Mouse (Mus musculus): ENCODE measurements at regions not wholly inside any gene's neighbourhood (a gene's known extent, or its start where the extent isn't known, plus 50 kb on each side); places are given as distances from the start of the nearest gene placed in this dataset.

DNA sequence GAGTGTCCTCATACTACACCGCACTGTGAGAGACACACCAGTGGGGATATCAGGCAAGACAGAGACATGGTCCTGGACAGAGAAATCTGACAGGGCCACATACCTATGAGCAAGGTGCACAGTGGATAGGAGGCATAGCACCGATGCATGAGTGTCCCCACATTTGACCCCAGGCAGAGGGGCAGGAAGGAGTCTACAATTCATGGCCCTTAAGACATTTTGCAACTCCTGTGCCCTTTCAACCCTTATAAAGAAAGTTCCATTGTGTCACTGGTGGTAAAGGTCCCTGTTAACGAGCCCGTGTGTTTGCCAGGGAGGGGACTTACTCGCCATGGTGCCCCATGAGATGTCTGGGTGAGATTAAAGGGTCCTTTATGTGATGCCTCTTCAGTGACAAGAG, 54.3 kb upstream of the Smndc1 start:
- Histone ChIP-seq H3K79me2 (ENCODE audit: control insufficient read depth, insufficient read depth, low read length, poor library complexity) (no peaks in the 10 kb centered on the region), H3K27ac (ENCODE audit: control insufficient read depth, low read depth, low read length) (no peak overlapping the region), H3K4me3 (ENCODE audit: control insufficient read depth in 1 of 2, insufficient read depth in 1 of 2, low read depth in 2 of 2, low read length in 2 of 2) (no peak overlapping the region), H3K27me3 (ENCODE audit: control insufficient read depth in 1 of 2, insufficient read depth in 2 of 2, low read length in 2 of 2) (peaks cover 15% of the 10 kb centered on the region in 2 experiments), H3K9ac (ENCODE audit: control insufficient read depth, low read depth, low read length, poor library complexity, severe bottlenecking) (no peak overlapping the region), H3K4me1 (ENCODE audit: control insufficient read depth in 1 of 2, insufficient read depth in 2 of 2, low read length in 2 of 2) (no peaks in the 10 kb centered on the region), H3K9me3 (replicated peaks; ENCODE audit: insufficient read depth, low read length) (no peaks in the 10 kb centered on the region), H3K36me3 (ENCODE audit: control insufficient read depth in 1 of 2, insufficient read depth in 2 of 2, low read length in 2 of 2) (no peaks in the 10 kb centered on the region)
- no peak for DNase-seq (ENCODE audit: low read depth, low spot score)
- TF ChIP-seq MAX (IDR thresholded peaks at IDR 0.05; ENCODE audit: low read length) (no peak), TBP (IDR thresholded peaks at IDR 0.05; ENCODE audit: low read depth, low read length) (no peak), E2F4 (IDR thresholded peaks at IDR 0.05; ENCODE audit: borderline replicate concordance, low read depth, low read length) (no peak), KAT2A (conservative IDR thresholded peaks at IDR 0.05; ENCODE audit: low read depth, low read length) (no peak), MAFK (IDR thresholded peaks at IDR 0.05; ENCODE audit: borderline replicate concordance, low read depth, low read length) (no peak), POLR2AphosphoS2 (IDR thresholded peaks at IDR 0.05; ENCODE audit: low read length) (no peak), EP300 (IDR thresholded peaks at IDR 0.05; ENCODE audit: low read depth in 1 of 2, low read length in 2 of 2) (no peak), POLR2AphosphoS5 (IDR thresholded peaks at IDR 0.05; ENCODE audit: borderline replicate concordance, low read depth, low read length) (no peak), SMC3 (IDR thresholded peaks at IDR 0.05; ENCODE audit: low read depth, low read length) (no peak), POLR2A (IDR thresholded peaks at IDR 0.05; ENCODE audit: control insufficient read depth in 1 of 2, insufficient read depth in 1 of 2, low read depth in 1 of 2, low read length in 2 of 2, poor library complexity in 1 of 2) (no peak), MYC (IDR thresholded peaks at IDR 0.05; ENCODE audit: low read depth, low read length) (no peak), TAL1 (IDR thresholded peaks at IDR 0.05; ENCODE audit: low read length) (no peak), MXI1 (IDR thresholded peaks at IDR 0.05; ENCODE audit: low read depth, low read length) (no peak), GATA1 (IDR thresholded peaks at IDR 0.05; ENCODE audit: low read depth, low read length) (no peak), ETS1 (IDR thresholded peaks at IDR 0.05; ENCODE audit: low read depth, low read length) (no peak), MAZ (IDR thresholded peaks at IDR 0.05; ENCODE audit: low read depth, low read length) (no peak), MEF2A (IDR thresholded peaks at IDR 0.05; ENCODE audit: extremely low read depth, insufficient replicate concordance, low read depth, low read length, poor library complexity, severe bottlenecking) (no peak)

DNA sequence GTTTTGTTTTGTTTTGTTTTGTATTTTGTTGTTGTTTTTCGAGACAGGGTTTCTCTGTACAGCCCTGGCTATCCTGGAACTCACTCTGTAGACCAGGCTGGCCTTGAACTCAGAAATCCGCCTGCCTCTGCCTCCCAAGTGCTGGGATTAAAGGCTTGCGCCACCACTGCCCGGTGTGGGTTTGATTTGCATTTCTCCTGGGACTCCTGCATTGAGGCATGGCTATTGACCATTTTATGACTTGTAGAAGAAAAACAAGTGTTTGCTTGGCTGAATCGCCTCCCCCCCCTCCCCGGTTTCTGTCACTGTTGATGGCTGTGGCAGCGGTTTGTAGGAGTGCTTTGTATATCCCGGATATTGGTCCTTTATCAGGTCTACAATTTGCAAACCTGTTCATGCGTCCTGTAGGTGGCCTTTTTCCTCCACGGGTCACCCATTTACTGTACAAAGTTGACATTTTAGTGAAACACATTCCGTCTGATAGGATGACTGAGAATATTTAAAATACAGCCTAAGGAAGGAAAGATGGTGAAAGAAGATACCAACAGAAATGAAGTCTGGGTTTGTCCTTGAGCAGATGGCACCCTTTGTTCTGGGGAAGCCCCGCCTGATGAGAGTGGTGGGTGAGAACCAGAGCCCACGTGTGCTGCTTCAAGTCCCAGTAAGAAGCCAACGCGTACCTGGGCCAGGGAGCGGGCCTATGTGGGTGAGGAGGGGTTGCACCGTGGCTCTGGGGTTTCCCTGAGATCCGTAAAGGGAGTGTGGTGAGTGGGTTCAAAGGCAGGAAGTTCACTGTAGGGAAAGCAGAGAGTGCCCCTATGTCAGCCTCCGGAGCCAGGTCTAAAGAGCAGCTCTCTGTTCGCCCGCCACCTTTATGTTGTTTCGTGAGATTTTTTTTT, 52.6 kb upstream of the Smndc1 start:
- no peak for DNase-seq (ENCODE audit: low read depth, low spot score)
- Histone ChIP-seq H3K9ac (ENCODE audit: control insufficient read depth, low read depth, low read length, poor library complexity, severe bottlenecking) (no peak overlapping the region), H3K27ac (ENCODE audit: control insufficient read depth, low read depth, low read length) (no peak overlapping the region), H3K9me3 (replicated peaks; ENCODE audit: insufficient read depth, low read length) (no peaks in the 10 kb centered on the region), H3K79me2 (ENCODE audit: control insufficient read depth, insufficient read depth, low read length, poor library complexity) (no peaks in the 10 kb centered on the region), H3K4me1 (ENCODE audit: control insufficient read depth in 1 of 2, insufficient read depth in 2 of 2, low read length in 2 of 2) (no peaks in the 10 kb centered on the region), H3K27me3 (ENCODE audit: control insufficient read depth in 1 of 2, insufficient read depth in 2 of 2, low read length in 2 of 2) (peaks cover 21 to 25% of the 10 kb centered on the region in 2 experiments), H3K4me3 (ENCODE audit: control insufficient read depth in 1 of 2, insufficient read depth in 1 of 2, low read depth in 2 of 2, low read length in 2 of 2) (no peak overlapping the region), H3K36me3 (ENCODE audit: control insufficient read depth in 1 of 2, insufficient read depth in 2 of 2, low read length in 2 of 2) (no peaks in the 10 kb centered on the region)
- TF ChIP-seq BHLHE40 (IDR thresholded peaks at IDR 0.05; ENCODE audit: borderline replicate concordance, low read depth, low read length) (no peak), SMC3 (IDR thresholded peaks at IDR 0.05; ENCODE audit: low read depth, low read length) (0 out of 2 replicates have a peak, but pooled peaks have one; percentile 10), ZMIZ1 (IDR thresholded peaks at IDR 0.05; ENCODE audit: low read depth, low read length) (no peak), NELFE (IDR thresholded peaks at IDR 0.05; ENCODE audit: low read depth, low read length) (no peak), TBP (IDR thresholded peaks at IDR 0.05; ENCODE audit: low read depth, low read length) (no peak), E2F4 (IDR thresholded peaks at IDR 0.05; ENCODE audit: borderline replicate concordance, low read depth, low read length) (no peak), KAT2A (conservative IDR thresholded peaks at IDR 0.05; ENCODE audit: low read depth, low read length) (no peak), POLR2AphosphoS2 (IDR thresholded peaks at IDR 0.05; ENCODE audit: low read length) (no peak)
